Mouse (Mus musculus): ENCODE measurements around the gene Chst13.

DNA sequence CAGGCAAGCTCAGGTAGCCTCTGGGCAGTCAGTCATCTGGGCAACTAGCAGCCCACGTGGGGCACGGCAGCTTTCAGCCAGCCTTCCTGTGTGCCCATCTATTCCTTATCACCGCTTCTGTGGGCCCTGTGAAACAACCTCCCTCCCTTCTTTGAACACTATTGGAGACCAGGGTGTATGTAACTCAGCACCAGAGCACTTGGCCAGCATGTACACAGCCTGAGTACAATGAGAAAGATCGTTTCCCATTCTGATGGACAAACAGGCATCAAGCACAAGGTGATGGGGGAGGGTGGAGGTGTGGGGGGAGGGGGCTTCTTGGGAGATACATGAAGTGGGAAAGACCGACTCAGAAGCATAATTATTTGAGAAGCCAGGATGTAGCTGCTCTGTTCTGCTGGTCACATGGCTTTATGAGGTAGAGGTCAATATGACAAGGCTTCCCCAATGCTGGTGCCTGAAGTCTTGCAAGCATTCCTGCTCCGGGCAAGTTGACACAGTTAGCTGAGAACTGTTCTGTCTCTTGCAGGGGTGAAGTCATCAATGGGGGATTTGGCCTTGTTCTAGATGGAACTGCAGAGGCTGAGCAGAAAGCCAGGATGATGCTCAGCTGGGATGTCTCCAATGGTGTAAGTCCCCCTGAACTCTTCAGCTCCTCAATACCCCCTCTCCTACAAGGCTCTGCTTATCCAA, 36.1 kb upstream of the Chst13 start:
- TF ChIP-seq CTCF (IDR thresholded peaks at IDR 0.05; ENCODE audit: low read depth, low read length): no peak
- TF ChIP-seq TAL1 (conservative IDR thresholded peaks at IDR 0.05; ENCODE audit: low read depth, low read length): no peak

Measured in G1E (cell line).